Comparison of ENCODE assay signal across 10 mouse cellular contexts in the genomic region with DNA sequence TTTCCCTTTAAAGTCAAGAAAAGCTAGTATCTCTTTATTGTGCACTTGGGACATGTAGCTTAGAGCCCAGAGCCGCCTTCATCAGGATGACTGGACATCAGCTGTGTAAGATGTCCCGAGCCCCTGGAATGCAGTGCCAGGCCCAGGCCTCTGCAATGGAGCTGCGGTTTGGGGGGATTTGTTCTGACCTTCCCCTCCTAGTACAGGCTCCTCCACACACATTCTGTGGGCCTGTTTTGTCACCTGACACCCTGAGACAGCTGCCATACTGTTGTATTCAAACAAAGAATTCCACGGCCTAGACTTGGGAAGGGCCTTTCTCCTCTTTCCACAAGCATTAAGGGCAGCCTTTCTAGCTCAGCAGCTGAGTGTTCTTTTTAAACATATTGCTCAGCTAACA. TPM values are rescaled to one million over a fixed set of nuclear protein-coding genes. Genes with fewer than 3 reads are reported as not detected.
DNase-seq lines count a peak whose midpoint lies in the region; ATAC-seq lines count a peak whose summit lies in the region.
"Had no signal": no experiment of that assay in that cellular context is flagged by ENCODE, and none has a peak within 500 bp of the region (broad histone marks: within the 10 kb centered on the region; RNA-seq: fewer than 3 reads in every experiment).

No protein-coding gene starts in this region.

- H3K36me3 ChIP-seq in heart, embryonic 16.5 days (ENCODE audit: control insufficient read depth, insufficient read depth): peaks cover 41% of the 10 kb centered on the region
- H3K36me3 ChIP-seq in embryonic facial prominence, embryonic 14.5 days (ENCODE audit: control insufficient read depth, insufficient read depth, low read length): peaks cover 57% of the 10 kb centered on the region
- peaks cover 57% of the 10 kb centered on the region for H3K36me3 ChIP-seq in midbrain, embryonic 13.5 days

- 44% methylated on average over 4 of the region's 4 CpGs for WGBS in heart, embryonic 16.5 days
- WGBS in embryonic facial prominence, embryonic 14.5 days: 34% methylated on average over 4 of the region's 4 CpGs
- 29% methylated on average over 4 of the region's 4 CpGs for WGBS in midbrain, embryonic 13.5 days

- H3K9me3 ChIP-seq in heart, embryonic 16.5 days (replicated peaks; ENCODE audit: control insufficient read depth, low read length): no peaks in the 10 kb centered on the region
- no peaks in the 10 kb centered on the region for H3K9me3 ChIP-seq in embryonic facial prominence, embryonic 14.5 days (ENCODE audit: control insufficient read depth, low read length)
- H3K9me3 ChIP-seq in midbrain, embryonic 13.5 days: no peaks in the 10 kb centered on the region

- H3K4me2 ChIP-seq in heart, embryonic 16.5 days (ENCODE audit: low read depth, low read length): no peak overlapping the region
- H3K4me2 ChIP-seq in embryonic facial prominence, embryonic 14.5 days (ENCODE audit: low read depth, low read length): no peak overlapping the region
- no peak overlapping the region for H3K4me2 ChIP-seq in midbrain, embryonic 13.5 days (replicated peaks)
- H3K4me2 ChIP-seq: liver, embryonic 11.5 days had no signal

- H3K27me3 ChIP-seq in heart, embryonic 16.5 days (ENCODE audit: control insufficient read depth, insufficient read depth, low read length): no peaks in the 10 kb centered on the region
- no peaks in the 10 kb centered on the region for H3K27me3 ChIP-seq in embryonic facial prominence, embryonic 14.5 days (replicated peaks; ENCODE audit: control insufficient read depth, insufficient read depth, low read length)
- no peaks in the 10 kb centered on the region for H3K27me3 ChIP-seq in midbrain, embryonic 13.5 days

- no peak overlapping the region for H3K9ac ChIP-seq in heart, embryonic 16.5 days (ENCODE audit: low read length)
- peak overlapping the region; percentile 30; the same call in 1 of the 2 replicates for H3K9ac ChIP-seq in embryonic facial prominence, embryonic 14.5 days (ENCODE audit: low read depth, low read length)
- H3K9ac ChIP-seq in midbrain, embryonic 13.5 days (replicated peaks): 0 out of 2 replicates have a peak overlapping the region, but pooled peaks have one; percentile 39

- no peak; the same call in 1 of the 2 replicates for ATAC-seq in heart, embryonic 16.5 days (replicated peaks; ENCODE audit: extremely low read depth, insufficient read depth, low FRiP score)
- ATAC-seq in embryonic facial prominence, embryonic 14.5 days (ENCODE audit: low read depth): peak; percentile 92
- peak; percentile 37; the same call in 1 of the 2 replicates for ATAC-seq in midbrain, embryonic 13.5 days

- intact Hi-C loops in heart, postnatal 25 days (cut with DNase I): no loop called here

- peak overlapping the region; percentile 84 for H3K27ac ChIP-seq in heart, embryonic 16.5 days (ENCODE audit: low read length)
- H3K27ac ChIP-seq in embryonic facial prominence, embryonic 14.5 days (replicated peaks; ENCODE audit: low read depth, low read length): peak overlapping the region; percentile 84
- peak overlapping the region; percentile 39; the same call in 1 of the 2 replicates for H3K27ac ChIP-seq in midbrain, embryonic 13.5 days

- no peak for DNase-seq in heart, postnatal 25 days (ENCODE audit: low spot score)
- DNase-seq in Muller cell, postnatal 12 days (ENCODE audit: inconsistent ontology term): peak; percentile 41
- DNase-seq in embryonic facial prominence, embryonic 14.5 days (ENCODE audit: low spot score): peak; percentile 84
- no peak for DNase-seq in frontal cortex, postnatal 10 days (ENCODE audit: low spot score in 2 of 2)
- no peak for DNase-seq in adrenal gland, postnatal 10 days
- no peak for DNase-seq in urinary bladder, postnatal 25 days (ENCODE audit: low spot score)
- DNase-seq: gastrocnemius, postnatal 25 days had no signal

- H3K4me1 ChIP-seq in heart, embryonic 16.5 days (ENCODE audit: control insufficient read depth, insufficient read depth, low read length): peaks cover 25% of the 10 kb centered on the region
- H3K4me1 ChIP-seq in embryonic facial prominence, embryonic 14.5 days (ENCODE audit: control insufficient read depth, insufficient read depth, low read length): peaks cover 7% of the 10 kb centered on the region; the same call in 1 of the 2 replicates
- peaks cover 11% of the 10 kb centered on the region; the same call in 1 of the 2 replicates for H3K4me1 ChIP-seq in midbrain, embryonic 13.5 days (replicated peaks)

- H3K4me3 ChIP-seq in heart, embryonic 16.5 days (ENCODE audit: low read length): no peak overlapping the region
- H3K4me3 ChIP-seq in embryonic facial prominence, embryonic 14.5 days (ENCODE audit: low read depth, low read length): no peak overlapping the region
- no peak overlapping the region for H3K4me3 ChIP-seq in midbrain, embryonic 13.5 days (replicated peaks)

RNA-seq across cellular contexts. Expression of gene Otulin, which starts 35.5 kb away (rescaled TPM):
- polyA plus RNA-seq in heart, embryonic 16.5 days (2015; fragmentation: Nextera tagmentation; extraction: Ambion mirVana): 25.1 and 26.0 TPM in 2 replicates
- total RNA-seq in heart, postnatal 25 days (2021): 10 to 100 TPM; 22.4 to 26.8 TPM
- polyA plus RNA-seq in embryonic facial prominence, embryonic 14.5 days (2014; fragmentation: Nextera tagmentation; extraction: Ambion mirVana): 39.7 and 41.3 TPM in 2 replicates
- 20.4 and 24.3 TPM in 2 replicates for polyA plus RNA-seq in midbrain, embryonic 13.5 days (2015; fragmentation: Nextera tagmentation; extraction: Ambion mirVana)
- total RNA-seq in adrenal gland, postnatal 10 days (2021): 10 to 100 TPM; 32.8 to 35.7 TPM

Comparison
In these comparisons a context has a peak if more than half of its experiments do, and no peak if none do; other contexts are left out.
1. DNase-seq: peak in Muller cell, postnatal 12 days (single experiment) and embryonic facial prominence, embryonic 14.5 days (single experiment); none in heart, postnatal 25 days (single experiment), frontal cortex, postnatal 10 days (0 of 2), adrenal gland, postnatal 10 days (single experiment) and urinary bladder, postnatal 25 days (single experiment).
2. Peak in every context shown above with its lines, with median percentiles within 50 percentile points of each other: H3K27ac ChIP-seq.